Mouse (Mus musculus) yolk sac, embryonic 10.5 days (tissue): Measurements from ENCODE around the gene Casp3.

Source experiments
- DNase-seq: peaks from one replicate; pipeline ENCODE4 v3.0.0-alpha.2; 2017; ENCODE audit warnings: low spot score

The Casp3 gene

DNA sequence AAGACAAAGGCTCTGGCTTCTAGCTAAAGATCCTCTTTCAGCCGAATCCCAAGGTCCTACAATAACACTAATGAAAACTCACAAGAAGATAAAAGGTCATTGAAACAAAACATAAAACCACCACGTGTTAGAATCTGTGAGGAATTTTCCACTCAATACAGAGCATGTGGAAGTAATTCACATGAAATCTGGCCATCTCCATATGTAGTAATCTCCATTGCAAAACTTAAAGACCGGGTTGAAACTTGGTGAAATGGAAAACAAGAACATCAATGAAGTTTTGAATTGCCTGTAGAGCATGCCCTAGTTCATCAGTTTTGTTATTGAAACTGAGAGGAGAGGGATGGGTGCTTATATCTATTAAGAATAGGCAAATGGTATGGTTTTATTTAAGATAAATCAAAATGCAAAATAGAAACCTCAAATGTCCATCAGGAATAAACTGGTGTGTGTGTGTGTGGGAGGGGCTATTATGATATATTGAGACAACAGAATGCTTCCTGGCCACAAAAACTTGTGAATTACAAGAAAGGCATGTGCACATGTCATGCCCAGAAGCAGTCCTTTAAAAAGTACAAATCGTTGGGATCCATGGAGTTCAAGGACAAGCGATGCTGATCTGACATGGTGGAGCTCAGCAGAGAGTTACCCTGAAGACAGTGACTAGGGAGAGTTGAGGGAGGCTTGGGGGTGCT is 63.7 kb downstream of the Casp3 start:
- no peak for DNase-seq

DNA sequence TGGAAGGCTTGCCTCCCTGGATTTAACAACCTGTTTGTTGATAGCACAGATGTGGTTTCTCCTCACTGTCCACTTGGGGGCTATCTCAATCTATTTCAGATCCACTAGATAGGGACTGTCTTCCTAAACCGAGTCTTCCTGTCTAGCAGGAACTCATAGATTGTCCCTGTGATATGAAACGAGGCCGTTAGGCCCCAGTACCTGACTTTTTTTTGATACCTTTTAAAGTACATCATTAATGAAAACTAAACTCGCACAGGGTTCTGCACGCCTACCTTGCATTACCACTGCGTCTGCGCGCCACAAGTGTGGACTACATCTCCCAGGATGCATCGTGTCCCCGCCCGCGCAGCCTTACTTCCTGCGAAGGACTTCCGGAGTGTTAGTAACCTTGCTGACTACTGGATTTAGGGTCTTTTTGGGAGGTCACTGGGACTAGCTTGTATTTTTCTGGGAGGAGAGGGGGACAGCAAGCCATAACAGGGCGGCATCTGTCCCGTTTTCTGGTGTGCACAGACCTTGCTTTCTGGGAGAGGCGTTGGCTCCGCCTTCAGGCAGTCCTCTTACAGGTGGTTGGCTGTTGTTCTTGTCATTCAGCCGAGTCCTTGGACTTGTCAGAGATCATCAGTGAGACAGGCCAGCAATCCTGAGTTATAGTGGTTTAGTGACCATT is 69.7 kb downstream of the Casp3 start:
- DNase-seq, result peak; percentile 95
